11 mouse cellular contexts compared by ENCODE assay signal in the genomic region with DNA sequence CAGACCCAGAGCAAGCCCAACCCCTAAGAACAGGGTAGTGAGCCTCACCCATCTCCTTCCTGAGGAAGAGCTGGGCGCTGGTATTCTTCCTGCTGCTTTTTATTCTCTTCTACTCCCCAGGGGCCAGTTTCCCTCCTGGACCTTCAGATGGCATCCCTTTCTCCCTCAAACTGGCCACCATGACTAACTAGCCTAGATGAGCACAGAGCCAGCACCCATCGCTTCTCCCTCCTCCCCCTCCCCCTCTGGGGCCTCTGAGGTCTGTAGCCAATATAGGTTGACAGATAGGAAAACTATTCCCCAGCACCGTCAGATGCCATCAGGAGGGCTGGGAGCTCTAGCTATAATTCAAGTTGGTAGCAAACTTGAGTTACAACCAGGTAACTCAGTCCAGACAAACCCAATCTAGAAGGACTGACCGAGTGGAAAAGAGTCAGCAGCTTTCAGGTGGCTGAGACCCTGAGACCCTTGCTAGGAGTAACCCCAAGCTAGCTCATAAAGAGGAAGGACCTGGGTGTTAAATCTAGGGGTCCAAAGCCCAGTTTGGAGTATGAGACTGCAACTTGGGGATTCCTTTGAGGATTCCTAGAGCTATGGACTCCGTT. TPM values are rescaled to one million over a fixed set of nuclear protein-coding genes. Genes with fewer than 3 reads are reported as not detected.
DNase-seq lines count a peak whose midpoint lies in the region; ATAC-seq and TF ChIP-seq lines count a peak whose summit lies in the region.
"Had no signal": no experiment of that assay in that cellular context is flagged by ENCODE, and none has a peak within 500 bp of the region (broad histone marks: within the 10 kb centered on the region; RNA-seq: fewer than 3 reads in every experiment).

No protein-coding gene starts in this region.

- no peaks in the 10 kb centered on the region for H3K9me3 ChIP-seq in heart, embryonic 16.5 days (replicated peaks; ENCODE audit: control insufficient read depth, low read length)
- H3K9me3 ChIP-seq in neural tube, embryonic 11.5 days (ENCODE audit: control insufficient read depth, low read length) = no peaks in the 10 kb centered on the region
- H3K9me3 ChIP-seq in hindbrain, embryonic 14.5 days (ENCODE audit: control insufficient read depth, low read length) = no peaks in the 10 kb centered on the region
- no peaks in the 10 kb centered on the region for H3K9me3 ChIP-seq in forebrain, postnatal 0 days (ENCODE audit: low read length)

- WGBS in heart, embryonic 16.5 days = 54% methylated on average over 5 of the region's 5 CpGs
- WGBS in neural tube, embryonic 11.5 days = 61% methylated on average over 5 of the region's 5 CpGs
- 77% methylated on average over 5 of the region's 5 CpGs for WGBS in hindbrain, embryonic 14.5 days
- WGBS in forebrain, postnatal 0 days = 76% methylated on average over 5 of the region's 5 CpGs

- H3K4me1 ChIP-seq in heart, embryonic 16.5 days (ENCODE audit: control insufficient read depth, insufficient read depth, low read length) = peaks cover 17% of the 10 kb centered on the region
- H3K4me1 ChIP-seq in neural tube, embryonic 11.5 days (ENCODE audit: control insufficient read depth, insufficient read depth, low read length) = peaks cover 10% of the 10 kb centered on the region; the same call in 1 of the 2 replicates
- H3K4me1 ChIP-seq in hindbrain, embryonic 14.5 days (replicated peaks; ENCODE audit: control insufficient read depth, insufficient read depth, low read length) = peaks cover 14% of the 10 kb centered on the region; the same call in 1 of the 2 replicates
- H3K4me1 ChIP-seq in forebrain, postnatal 0 days (ENCODE audit: insufficient read depth) = peaks cover 9% of the 10 kb centered on the region; the same call in 1 of the 2 replicates

- peaks cover 6% of the 10 kb centered on the region for H3K27me3 ChIP-seq in heart, embryonic 16.5 days (ENCODE audit: control insufficient read depth, insufficient read depth, low read length)
- peaks cover 2% of the 10 kb centered on the region; the same call in 1 of the 2 replicates for H3K27me3 ChIP-seq in neural tube, embryonic 11.5 days (ENCODE audit: control insufficient read depth, insufficient read depth, low read length)
- H3K27me3 ChIP-seq in hindbrain, embryonic 14.5 days (ENCODE audit: control insufficient read depth, insufficient read depth, low read length) = peaks cover 6% of the 10 kb centered on the region
- H3K27me3 ChIP-seq in forebrain, postnatal 0 days (ENCODE audit: insufficient read depth, low read length) = no peaks in the 10 kb centered on the region; the same call in none of the 2 replicates

- intact Hi-C loops in heart, postnatal 10 days (cut with DNase I) = no loop called here

- H3K4me3 ChIP-seq in heart, embryonic 16.5 days (ENCODE audit: low read length) = no peak overlapping the region
- no peak overlapping the region for H3K4me3 ChIP-seq in neural tube, embryonic 11.5 days (ENCODE audit: low read depth, low read length)
- no peak overlapping the region for H3K4me3 ChIP-seq in hindbrain, embryonic 14.5 days (replicated peaks; ENCODE audit: low read length)
- no peak overlapping the region for H3K4me3 ChIP-seq in forebrain, postnatal 0 days (ENCODE audit: low read depth, low read length)

- H3K27ac ChIP-seq in heart, embryonic 16.5 days (ENCODE audit: low read length) = peak overlapping the region; percentile 67
- no peak overlapping the region for H3K27ac ChIP-seq in neural tube, embryonic 11.5 days (ENCODE audit: low read depth, low read length)
- peak overlapping the region; percentile 26; the same call in 1 of the 2 replicates for H3K27ac ChIP-seq in hindbrain, embryonic 14.5 days
- H3K27ac ChIP-seq in forebrain, postnatal 0 days (ENCODE audit: low read depth, low read length) = no peak overlapping the region

- no peak for DNase-seq in heart, postnatal 10 days
- no peak for DNase-seq in neural tube, embryonic 11.5 days (ENCODE audit: low spot score)
- no peak for DNase-seq in neural tube, embryonic 10.5 days (ENCODE audit: extremely low spot score, low spot score)
- DNase-seq in hindbrain, embryonic 14.5 days (ENCODE audit: low spot score) = no peak
- peak; percentile 51 for DNase-seq in lung, postnatal 36 days
- no peak for DNase-seq in left cerebral cortex, adult 9 months (ENCODE audit: low spot score in 2 of 2)
- no peak for DNase-seq in forebrain, postnatal 0 days

- peak; percentile 4; the same call in 1 of the 2 replicates for ATAC-seq in heart, embryonic 16.5 days (replicated peaks; ENCODE audit: extremely low read depth, insufficient read depth, low FRiP score)
- ATAC-seq in neural tube, embryonic 11.5 days (ENCODE audit: insufficient read depth, low FRiP score, low TSS enrichment) = no peak
- no peak for ATAC-seq in hindbrain, embryonic 14.5 days (ENCODE audit: low FRiP score)
- ATAC-seq in forebrain, postnatal 0 days = no peak

- no peak for TF ChIP-seq CTCF in forebrain, postnatal 0 days (IDR thresholded peaks at IDR 0.05; ENCODE audit: low read depth)

- H3K4me2 ChIP-seq in heart, embryonic 16.5 days (ENCODE audit: low read depth, low read length) = peak overlapping the region; percentile 75; the same call in 1 of the 2 replicates
- peak overlapping the region; percentile 49; the same call in 1 of the 2 replicates for H3K4me2 ChIP-seq in neural tube, embryonic 11.5 days (ENCODE audit: low read depth)
- H3K4me2 ChIP-seq in hindbrain, embryonic 14.5 days (replicated peaks) = no peak overlapping the region
- H3K4me2 ChIP-seq in forebrain, postnatal 0 days (ENCODE audit: low read depth) = no peak overlapping the region

- no peaks in the 10 kb centered on the region for H3K36me3 ChIP-seq in heart, embryonic 16.5 days (ENCODE audit: control insufficient read depth, insufficient read depth)
- no peaks in the 10 kb centered on the region for H3K36me3 ChIP-seq in neural tube, embryonic 11.5 days (ENCODE audit: control insufficient read depth, insufficient read depth, low read length)
- H3K36me3 ChIP-seq in hindbrain, embryonic 14.5 days (replicated peaks; ENCODE audit: control insufficient read depth, insufficient read depth) = no peaks in the 10 kb centered on the region
- H3K36me3 ChIP-seq in forebrain, postnatal 0 days (ENCODE audit: insufficient read depth) = no peaks in the 10 kb centered on the region

- H3K9ac ChIP-seq in heart, embryonic 16.5 days (ENCODE audit: low read length) = no peak overlapping the region
- no peak overlapping the region for H3K9ac ChIP-seq in neural tube, embryonic 11.5 days (ENCODE audit: low read length)
- no peak overlapping the region for H3K9ac ChIP-seq in hindbrain, embryonic 14.5 days
- H3K9ac ChIP-seq in forebrain, postnatal 0 days = no peak overlapping the region

RNA-seq across cellular contexts. Expression of a gene that starts 0.8 kb away (rescaled TPM):
- polyA plus RNA-seq in heart, embryonic 16.5 days (2015; fragmentation: Nextera tagmentation; extraction: Ambion mirVana) = 0.12 and 0.20 TPM in 2 replicates
- total RNA-seq in heart, postnatal 10 days (2021) = under 1 TPM in 1 of 2 experiments, not detected in 1; 0.30 TPM
- 0.28 TPM in 1 of 2 replicates, not detected in the other for polyA plus RNA-seq in neural tube, embryonic 11.5 days (2014; fragmentation: Nextera tagmentation; extraction: Ambion mirVana)
- polyA plus RNA-seq in hindbrain, embryonic 14.5 days (2014; fragmentation: Nextera tagmentation; extraction: Ambion mirVana) = not detected in 2 replicates
- total RNA-seq in forebrain, postnatal 0 days (2014; rRNA removed) = not detected in 2 replicates
- 0.18 and 0.24 TPM in 2 replicates for polyA plus RNA-seq in forebrain, postnatal 0 days (2015; fragmentation: Nextera tagmentation; extraction: Ambion mirVana)
- total RNA-seq: adrenal gland, postnatal 14 days; gastrocnemius, adult 18-20 months; layer of hippocampus, postnatal 10 days had no signal

RNA-seq across cellular contexts. Expression of a gene that starts 6.0 kb away (rescaled TPM):
- 0.05 and 0.27 TPM in 2 replicates for polyA plus RNA-seq in heart, embryonic 16.5 days (2015; fragmentation: Nextera tagmentation; extraction: Ambion mirVana)
- under 1 TPM; 0.17 to 0.25 TPM for total RNA-seq in heart, postnatal 10 days (2021)
- polyA plus RNA-seq in neural tube, embryonic 11.5 days (2014; fragmentation: Nextera tagmentation; extraction: Ambion mirVana) = 0.12 TPM in 1 of 2 replicates, not detected in the other
- 0.29 and 0.48 TPM in 2 replicates for polyA plus RNA-seq in hindbrain, embryonic 14.5 days (2014; fragmentation: Nextera tagmentation; extraction: Ambion mirVana)
- total RNA-seq in forebrain, postnatal 0 days (2014; rRNA removed) = 0.15 and 0.43 TPM in 2 replicates
- 0.10 TPM in 1 of 2 replicates, not detected in the other for polyA plus RNA-seq in forebrain, postnatal 0 days (2015; fragmentation: Nextera tagmentation; extraction: Ambion mirVana)

RNA-seq across cellular contexts. Expression of a gene that starts 16.4 kb away (rescaled TPM):
- 0.07 TPM in 1 of 2 replicates, not detected in the other for polyA plus RNA-seq in heart, embryonic 16.5 days (2015; fragmentation: Nextera tagmentation; extraction: Ambion mirVana)
- not detected for total RNA-seq in heart, postnatal 10 days (2021)
- polyA plus RNA-seq in neural tube, embryonic 11.5 days (2014; fragmentation: Nextera tagmentation; extraction: Ambion mirVana) = not detected in 2 replicates
- polyA plus RNA-seq in hindbrain, embryonic 14.5 days (2014; fragmentation: Nextera tagmentation; extraction: Ambion mirVana) = not detected in 2 replicates
- total RNA-seq in forebrain, postnatal 0 days (2014; rRNA removed) = not detected in 2 replicates
- polyA plus RNA-seq in forebrain, postnatal 0 days (2015; fragmentation: Nextera tagmentation; extraction: Ambion mirVana) = not detected in 2 replicates
- total RNA-seq: gastrocnemius, adult 18-20 months; layer of hippocampus, postnatal 10 days had no signal

RNA-seq across cellular contexts. Expression of a gene that starts 22.8 kb away (rescaled TPM):
- polyA plus RNA-seq in heart, embryonic 16.5 days (2015; fragmentation: Nextera tagmentation; extraction: Ambion mirVana) = 1.2 and 1.5 TPM in 2 replicates
- 10 to 100 TPM in 1 of 2 experiments, 1 to 10 TPM in 1; 9.3 to 10.2 TPM for total RNA-seq in heart, postnatal 10 days (2021)
- polyA plus RNA-seq in neural tube, embryonic 11.5 days (2014; fragmentation: Nextera tagmentation; extraction: Ambion mirVana) = 0.64 and 0.68 TPM in 2 replicates
- polyA plus RNA-seq in hindbrain, embryonic 14.5 days (2014; fragmentation: Nextera tagmentation; extraction: Ambion mirVana) = 0.22 and 0.70 TPM in 2 replicates
- total RNA-seq in forebrain, postnatal 0 days (2014; rRNA removed) = 1.7 and 1.8 TPM in 2 replicates
- polyA plus RNA-seq in forebrain, postnatal 0 days (2015; fragmentation: Nextera tagmentation; extraction: Ambion mirVana) = 0.10 and 0.24 TPM in 2 replicates

RNA-seq across cellular contexts. Expression of a gene that starts 31.9 kb away (rescaled TPM):
- 135 and 154 TPM in 2 replicates for polyA plus RNA-seq in heart, embryonic 16.5 days (2015; fragmentation: Nextera tagmentation; extraction: Ambion mirVana)
- 10 to 100 TPM; 60.7 to 62.1 TPM for total RNA-seq in heart, postnatal 10 days (2021)
- 402 and 413 TPM in 2 replicates for polyA plus RNA-seq in neural tube, embryonic 11.5 days (2014; fragmentation: Nextera tagmentation; extraction: Ambion mirVana)
- 382 and 446 TPM in 2 replicates for polyA plus RNA-seq in hindbrain, embryonic 14.5 days (2014; fragmentation: Nextera tagmentation; extraction: Ambion mirVana)
- 239 and 264 TPM in 2 replicates for total RNA-seq in forebrain, postnatal 0 days (2014; rRNA removed)
- polyA plus RNA-seq in forebrain, postnatal 0 days (2015; fragmentation: Nextera tagmentation; extraction: Ambion mirVana) = 402 and 447 TPM in 2 replicates

Comparison
In these comparisons a context has a peak if more than half of its experiments do, and no peak if none do; other contexts are left out.
1. H3K27ac ChIP-seq: peak in heart, embryonic 16.5 days (single experiment) and hindbrain, embryonic 14.5 days (single experiment); none in neural tube, embryonic 11.5 days (single experiment) and forebrain, postnatal 0 days (single experiment).
2. H3K4me2 ChIP-seq: peak in heart, embryonic 16.5 days (single experiment) and neural tube, embryonic 11.5 days (single experiment); none in hindbrain, embryonic 14.5 days (single experiment) and forebrain, postnatal 0 days (single experiment).